Mouse (Mus musculus) limb, embryonic 11.5 days (tissue): ENCODE measurements around the gene Dok7. TPM values are rescaled to one million over a fixed set of nuclear protein-coding genes. Genes with fewer than 3 reads are reported as not detected.
A peak's percentile ranks its signal among the peaks of the same experiment; 100 is the strongest.

ENCODE experiments used
- ATAC-seq: fragments of 200-750 bp; cut with Nextera tagmentation; 2 replicates; pipeline ENCODE4 v1.8.0; 2017; ENCODE audit warnings: low read depth; ENCODE audit not compliant: insufficient number of reproducible peaks, low FRiP score, low TSS enrichment
- DNase-seq: peaks from one replicate; pipeline ENCODE4 v3.0.0-alpha.2; 2015; ENCODE audit warnings: low spot score
- H3K27ac ChIP-seq: fragments of 300-500 bp; sonication (generic); replicated peaks from 2 replicates; pipeline ENCODE4 v1.5.1; 2014; ENCODE audit warnings: low read depth, mild to moderate bottlenecking, low read length
- H3K27me3 ChIP-seq: fragments of 300-500 bp; sonication (generic); 2 replicates; pipeline ENCODE4 v1.6.1; 2014; ENCODE audit warnings: mild to moderate bottlenecking, low read length, mixed read lengths; ENCODE audit not compliant: control insufficient read depth, insufficient read depth
- H3K36me3 ChIP-seq: fragments of 300-500 bp; sonication (generic); 2 replicates; pipeline ENCODE4 v1.6.1; 2014; ENCODE audit warnings: mild to moderate bottlenecking, low read length, moderate library complexity, mixed read lengths; ENCODE audit not compliant: control insufficient read depth, insufficient read depth
- H3K4me1 ChIP-seq: fragments of 300-500 bp; sonication (generic); 2 replicates; pipeline ENCODE4 v1.6.1; 2014; ENCODE audit warnings: low read length, mixed read lengths; ENCODE audit not compliant: control insufficient read depth, insufficient read depth
- H3K4me2 ChIP-seq: fragments of 300-500 bp; sonication (generic); 2 replicates; pipeline ENCODE4 v1.6.1; 2014; ENCODE audit warnings: low read depth, mild to moderate bottlenecking, moderate library complexity; ENCODE audit not compliant: severe bottlenecking
- H3K4me3 ChIP-seq: fragments of 300-500 bp; sonication (generic); 2 replicates; pipeline ENCODE4 v1.5.1; 2014; ENCODE audit warnings: low read depth, low read length
- H3K9ac ChIP-seq: fragments of 300-500 bp; sonication (generic); 2 replicates; pipeline ENCODE4 v1.6.1; 2014; ENCODE audit warnings: mild to moderate bottlenecking, low read length
- H3K9me3 ChIP-seq: fragments of 300-500 bp; sonication (generic); 2 replicates; pipeline ENCODE4 v1.6.1; 2016; ENCODE audit warnings: low read length; ENCODE audit not compliant: control insufficient read depth
- WGBS: fragments of 180-500 bp; shearing (Covaris S2); extraction: QIAGEN DNeasy Blood & Tissue Kit; methylation state at CpG from one replicate; pipeline ENCODE4 v1.1.7; 2014; 5-methylcytosine and 5-hydroxymethylcytosine counted together
- polyA plus RNA-seq: library from polyadenylated mRNA; unstranded; fragments of >200 nt; fragmentation: Nextera tagmentation; extraction: Ambion mirVana; gene quantifications from 2 replicates; pipeline ENCODE4 v1.2.1, GENCODE M21; 2014

The Dok7 gene
- polyA plus RNA-seq, 1 experiment from 2014 or later, result 0.48 TPM

DNA sequence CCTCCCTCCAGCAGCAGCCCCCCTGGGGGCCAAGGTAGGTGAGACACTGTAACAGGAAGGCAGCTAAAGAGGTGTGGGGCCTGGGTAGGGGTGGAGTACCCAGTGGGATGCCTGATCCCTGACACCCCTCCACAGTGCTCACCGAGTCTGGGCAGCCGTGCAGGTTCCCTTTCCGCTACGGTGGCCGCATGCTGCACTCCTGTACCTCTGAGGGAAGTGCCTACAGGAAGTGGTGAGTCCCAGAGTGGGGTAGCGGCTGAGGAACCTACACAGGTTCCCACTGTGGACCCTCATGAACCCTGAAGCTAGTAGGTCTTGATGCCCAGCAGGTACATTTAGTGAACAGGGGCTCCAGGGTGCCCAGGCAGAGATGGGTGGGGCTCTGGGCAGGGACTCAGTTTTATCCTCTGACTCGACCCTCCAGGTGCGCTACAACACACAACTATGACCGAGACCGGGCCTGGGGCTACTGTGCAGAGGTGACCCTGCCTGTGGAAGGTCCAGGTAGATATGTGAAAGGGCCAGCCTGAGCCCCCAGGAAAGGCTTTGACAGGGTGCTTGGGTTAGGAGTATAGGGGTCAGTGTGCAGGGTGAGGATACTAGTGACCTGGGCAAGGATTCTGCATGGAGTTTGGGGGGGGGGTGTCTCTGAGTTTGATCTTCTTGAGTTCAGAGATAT, 14.0 kb upstream of the Dok7 start:
- 77% methylated on average over 10 of the region's 10 CpGs for WGBS
- Histone ChIP-seq H3K4me2 (no peak overlapping the region), H3K9me3 (no peaks in the 10 kb centered on the region), H3K36me3 (no peaks in the 10 kb centered on the region), H3K27me3 (no peaks in the 10 kb centered on the region), H3K9ac (no peak overlapping the region), H3K4me3 (no peak overlapping the region), H3K4me1 (no peaks in the 10 kb centered on the region), H3K27ac (no peak overlapping the region)
- ATAC-seq (no peak), DNase-seq (no peak)

DNA sequence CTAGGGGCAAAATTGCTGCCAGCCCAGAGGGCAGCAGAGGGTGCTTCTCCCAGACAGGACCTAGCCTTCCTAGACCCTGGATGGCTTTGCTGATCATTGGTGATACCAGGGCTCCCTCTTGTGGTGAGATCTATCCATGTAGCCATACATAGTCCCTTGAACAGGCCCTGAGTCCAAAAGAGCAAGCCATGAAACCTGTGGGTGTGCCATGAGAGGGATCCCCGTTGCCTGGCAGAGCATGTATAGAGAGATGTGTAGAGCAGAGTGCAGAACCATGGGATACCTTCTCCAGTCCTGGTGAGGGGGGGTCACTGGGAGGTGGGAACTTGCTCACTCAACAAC, 13.5 kb upstream of the Dok7 start:
- H3K9me3 ChIP-seq, result no peaks in the 10 kb centered on the region
- no peak; the same call in 1 of the 2 replicates for ATAC-seq
- DNase-seq, result peak; percentile 79
- H3K27me3 ChIP-seq, result no peaks in the 10 kb centered on the region
- H3K4me2 ChIP-seq, result no peak overlapping the region
- H3K9ac ChIP-seq, result no peak overlapping the region
- no peaks in the 10 kb centered on the region for H3K36me3 ChIP-seq
- 16% methylated on average over 1 of the region's 1 CpGs for WGBS
- no peak overlapping the region for H3K27ac ChIP-seq
- H3K4me1 ChIP-seq, result no peaks in the 10 kb centered on the region
- H3K4me3 ChIP-seq, result no peak overlapping the region

DNA sequence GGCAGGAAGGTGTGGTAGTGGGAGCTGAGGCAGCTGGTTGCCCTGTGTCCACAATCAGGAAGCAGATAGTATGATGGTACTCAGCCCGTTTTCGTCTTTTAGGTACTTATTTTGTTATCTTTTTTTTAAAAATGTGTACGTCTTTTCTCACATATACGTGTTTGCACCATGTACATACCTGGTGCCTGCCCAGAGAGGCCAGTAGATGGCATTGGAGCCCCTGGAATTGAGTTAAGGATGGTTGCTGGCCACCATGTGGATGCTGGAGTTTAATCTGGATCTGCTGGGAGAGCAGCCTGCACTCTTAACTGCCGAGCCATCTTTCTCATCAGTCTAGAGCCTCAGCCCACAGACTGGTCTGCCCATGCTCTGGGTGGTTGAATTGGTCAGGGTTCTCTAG, 6.0 kb upstream of the Dok7 start:
- 0 out of 2 replicates have a peak, but pooled peaks cover under 1% of the 10 kb centered on the region for H3K27me3 ChIP-seq
- no peak overlapping the region for H3K4me2 ChIP-seq
- no peak overlapping the region for H3K4me3 ChIP-seq
- H3K4me1 ChIP-seq, result no peaks in the 10 kb centered on the region
- no peaks in the 10 kb centered on the region for H3K36me3 ChIP-seq
- DNase-seq (no peak), ATAC-seq (no peak)
- no peak overlapping the region for H3K9ac ChIP-seq
- no peaks in the 10 kb centered on the region for H3K9me3 ChIP-seq
- no peak overlapping the region for H3K27ac ChIP-seq
- 74% methylated on average over 5 of the region's 5 CpGs for WGBS

DNA sequence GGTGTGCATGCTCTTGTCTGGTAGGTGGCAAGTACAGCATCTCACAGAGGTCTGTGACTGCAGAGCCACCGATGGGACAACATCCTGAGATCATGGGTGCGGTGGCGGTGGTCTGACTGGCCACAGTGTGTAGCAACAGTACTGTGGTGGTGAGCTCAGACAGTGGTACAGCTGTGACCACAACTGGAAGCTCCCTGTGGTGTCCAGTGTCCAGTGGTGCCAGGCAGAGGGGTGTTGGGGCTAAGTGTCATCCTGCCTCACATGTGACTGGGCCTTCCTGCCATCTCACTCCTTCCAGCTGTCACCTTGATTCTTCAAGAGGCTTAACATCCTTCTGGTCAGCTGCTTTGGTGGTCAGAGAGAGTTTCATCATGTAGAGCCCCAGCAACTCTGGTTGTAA, 1.9 kb upstream of the Dok7 start:
- DNase-seq (no peak), ATAC-seq (no peak)
- 95% methylated on average over 3 of the region's 3 CpGs for WGBS
- H3K4me1 ChIP-seq, result no peaks in the 10 kb centered on the region
- no peaks in the 10 kb centered on the region for H3K9me3 ChIP-seq
- H3K4me3 ChIP-seq, result no peak overlapping the region
- peaks cover 37% of the 10 kb centered on the region for H3K27me3 ChIP-seq
- no peaks in the 10 kb centered on the region for H3K36me3 ChIP-seq
- H3K9ac ChIP-seq, result no peak overlapping the region
- no peak overlapping the region for H3K4me2 ChIP-seq
- no peak overlapping the region for H3K27ac ChIP-seq

DNA sequence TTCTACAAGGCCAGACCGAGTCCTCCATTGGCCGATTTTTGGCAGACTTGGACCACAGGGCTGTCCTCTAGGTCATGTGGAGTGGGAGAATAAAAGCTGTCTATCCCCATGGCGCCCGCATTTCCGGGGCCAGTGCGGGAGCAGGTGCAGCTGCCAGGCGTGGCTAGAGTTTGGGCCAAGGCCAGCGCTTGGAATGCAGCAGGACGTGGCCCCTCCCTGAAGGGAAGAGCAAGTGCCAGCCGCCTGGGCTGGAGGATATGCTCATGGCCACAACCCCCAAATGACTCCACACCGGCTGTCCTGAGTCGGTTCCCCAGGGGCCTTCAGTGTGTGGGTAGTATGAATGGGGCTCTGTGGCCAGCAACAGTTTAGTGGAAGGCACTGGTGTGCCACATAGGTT, 1.5 kb upstream of the Dok7 start:
- ATAC-seq (no peak), DNase-seq (no peak)
- H3K36me3 ChIP-seq, result no peaks in the 10 kb centered on the region
- 80% methylated on average over 12 of the region's 12 CpGs for WGBS
- no peak overlapping the region for H3K27ac ChIP-seq
- H3K4me1 ChIP-seq, result no peaks in the 10 kb centered on the region
- H3K4me3 ChIP-seq, result no peak overlapping the region
- no peak overlapping the region for H3K4me2 ChIP-seq
- H3K9ac ChIP-seq, result no peak overlapping the region
- H3K27me3 ChIP-seq, result peaks cover 37% of the 10 kb centered on the region
- no peaks in the 10 kb centered on the region for H3K9me3 ChIP-seq

GRCm38 (mm10) chr5:35057582-35057981, 1.0 kb downstream of the Dok7 start:
- WGBS, result 24% methylated on average over 4 of the region's 4 CpGs
- H3K4me2 ChIP-seq, result peak overlapping the region; percentile 97; the same call in 1 of the 2 replicates
- H3K27me3 ChIP-seq, result peaks cover 37% of the 10 kb centered on the region
- H3K9ac ChIP-seq, result no peak overlapping the region
- no peaks in the 10 kb centered on the region for H3K4me1 ChIP-seq
- ATAC-seq, result 0 out of 2 replicates have a peak, but pooled peaks have one; percentile 27
- H3K36me3 ChIP-seq, result no peaks in the 10 kb centered on the region
- no peaks in the 10 kb centered on the region for H3K9me3 ChIP-seq
- H3K4me3 ChIP-seq, result peak overlapping the region; percentile 51
- DNase-seq, result peak; percentile 43
- no peak overlapping the region for H3K27ac ChIP-seq

- WGBS, result 64% methylated on average over 1 of the region's 1 CpGs
- H3K9me3 ChIP-seq, result no peaks in the 10 kb centered on the region
- ATAC-seq (no peak), DNase-seq (no peak)
- H3K27ac ChIP-seq, result no peak overlapping the region
- no peak overlapping the region for H3K4me2 ChIP-seq
- no peaks in the 10 kb centered on the region for H3K36me3 ChIP-seq
- H3K27me3 ChIP-seq, result peaks cover 37% of the 10 kb centered on the region
- no peak overlapping the region for H3K9ac ChIP-seq
- no peaks in the 10 kb centered on the region for H3K4me1 ChIP-seq
- H3K4me3 ChIP-seq, result no peak overlapping the region
Measured at GRCm38 (mm10) chr5:35058216-35058615, 1.6 kb downstream of the Dok7 start.

GRCm38 (mm10) chr5:35060098-35060497, 3.5 kb downstream of the Dok7 start:
- Histone ChIP-seq H3K4me3 (no peak overlapping the region), H3K36me3 (no peaks in the 10 kb centered on the region), H3K4me1 (no peaks in the 10 kb centered on the region), H3K9me3 (no peaks in the 10 kb centered on the region), H3K27ac (no peak overlapping the region), H3K9ac (no peak overlapping the region), H3K27me3 (peaks cover 37% of the 10 kb centered on the region), H3K4me2 (no peak overlapping the region)
- WGBS, result 72% methylated on average over 3 of the region's 3 CpGs
- ATAC-seq (no peak), DNase-seq (no peak)

DNA sequence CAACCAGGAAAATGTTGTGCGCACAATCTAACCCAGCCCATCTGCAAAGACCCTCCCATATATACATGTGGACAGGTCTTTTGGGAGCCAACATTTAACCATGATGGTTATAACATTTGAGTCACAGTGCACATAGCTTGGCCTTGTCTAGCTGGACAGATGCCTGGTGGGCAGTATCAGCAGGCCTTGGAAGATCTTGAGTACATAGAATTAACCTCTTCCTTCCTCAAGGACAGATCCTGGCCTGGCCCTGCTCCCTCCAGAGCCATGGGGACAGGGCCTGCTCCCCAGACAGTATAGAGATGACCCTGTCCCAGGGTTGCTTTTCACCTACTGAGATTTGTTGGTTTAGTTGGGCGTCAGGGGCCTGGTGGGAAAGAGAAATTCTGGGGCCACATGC, 13.3 kb downstream of the Dok7 start:
- WGBS, result 80% methylated on average over 2 of the region's 2 CpGs
- no peaks in the 10 kb centered on the region for H3K27me3 ChIP-seq
- H3K4me1 ChIP-seq, result no peaks in the 10 kb centered on the region
- no peak overlapping the region for H3K27ac ChIP-seq
- H3K4me3 ChIP-seq, result no peak overlapping the region
- no peaks in the 10 kb centered on the region for H3K36me3 ChIP-seq
- H3K9ac ChIP-seq, result no peak overlapping the region
- no peak overlapping the region for H3K4me2 ChIP-seq
- H3K9me3 ChIP-seq, result no peaks in the 10 kb centered on the region
- ATAC-seq (no peak), DNase-seq (no peak)
